Mouse (Mus musculus) small intestine, adult 2 months (tissue): ENCODE data around the gene Kynu.

Experiments
- CTCF ChIP-seq: fragments of 200-500 bp; IDR thresholded peaks from 2 replicates; pipeline ENCODE4 v1.5.1; 2012; ENCODE audit warnings: low read depth, mild to moderate bottlenecking, control low read depth, inconsistent platforms, low read length, moderate library complexity, mixed read lengths; ENCODE audit not compliant: insufficient replicate concordance, insufficient read length; ENCODE audit errors: extremely low read depth
- POLR2A ChIP-seq: fragments of 200-500 bp; IDR thresholded peaks from 2 replicates; pipeline ENCODE4 v1.6.1; 2012; ENCODE audit warnings: low read depth, mild to moderate bottlenecking, control low read depth, inconsistent platforms, low read length, moderate library complexity

DNA sequence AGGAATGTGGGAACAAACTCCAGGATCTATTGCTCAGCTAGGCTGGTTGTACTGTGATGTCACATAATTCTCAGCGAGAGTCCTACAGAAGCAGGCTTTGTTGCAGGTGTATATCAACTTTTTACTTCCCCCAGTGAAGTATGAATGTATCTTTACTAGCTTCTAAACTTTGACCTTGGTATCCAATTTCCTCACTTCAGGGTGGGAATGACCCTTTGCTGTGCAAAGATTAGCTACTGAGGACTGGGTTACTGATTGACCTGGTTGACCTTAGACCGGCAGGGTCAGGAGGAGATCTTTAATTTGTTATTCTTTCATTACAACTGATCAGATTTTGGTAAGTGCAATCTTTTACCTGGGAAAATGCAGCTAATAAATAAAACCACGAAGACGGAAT lies 758 bp downstream of the Kynu start:
- TF ChIP-seq POLR2A: no peak
- no peak for TF ChIP-seq CTCF
